Mouse (Mus musculus): ENCODE measurements around the gene Eif4g1.

Eif4g1 gene

GRCm38 (mm10) chr16:20651076-20651946, 16.8 kb upstream of the Eif4g1 start, which contains the start of gene Psmd2:
Psmd2 (plus strand) TSS chr16:20651652.
- no peak; the same call in 1 of the 2 replicates for TF ChIP-seq GATA4 (IDR thresholded peaks at IDR 0.05; ENCODE audit: insufficient replicate concordance, low read length)

- no peak for TF ChIP-seq GATA4 (IDR thresholded peaks at IDR 0.05; ENCODE audit: insufficient replicate concordance, low read length)
Measured at GRCm38 (mm10) chr16:20651947-20652310, 16.2 kb upstream of the Eif4g1 start.

- no peak for TF ChIP-seq GATA4 (IDR thresholded peaks at IDR 0.05; ENCODE audit: insufficient replicate concordance, low read length)
Measured at GRCm38 (mm10) chr16:20653315-20653714, 14.8 kb upstream of the Eif4g1 start.

GRCm38 (mm10) chr16:20657661-20658060, 10.5 kb upstream of the Eif4g1 start:
- no peak for TF ChIP-seq GATA4 (IDR thresholded peaks at IDR 0.05; ENCODE audit: insufficient replicate concordance, low read length)

GRCm38 (mm10) chr16:20670291-20670690, 2.2 kb downstream of the Eif4g1 start:
- TF ChIP-seq GATA4 (IDR thresholded peaks at IDR 0.05; ENCODE audit: insufficient replicate concordance, low read length) = no peak

GRCm38 (mm10) chr16:20671886-20672285, 3.8 kb downstream of the Eif4g1 start:
- no peak for TF ChIP-seq GATA4 (IDR thresholded peaks at IDR 0.05; ENCODE audit: insufficient replicate concordance, low read length)

- TF ChIP-seq GATA4 (IDR thresholded peaks at IDR 0.05; ENCODE audit: insufficient replicate concordance, low read length) = no peak
Measured at GRCm38 (mm10) chr16:20672500-20672902, 4.4 kb downstream of the Eif4g1 start.

- no peak for TF ChIP-seq GATA4 (IDR thresholded peaks at IDR 0.05; ENCODE audit: insufficient replicate concordance, low read length)
Measured at GRCm38 (mm10) chr16:20672965-20673705, 5.0 kb downstream of the Eif4g1 start.

- peak; percentile 31; the same call in 1 of the 2 replicates for TF ChIP-seq GATA4 (IDR thresholded peaks at IDR 0.05; ENCODE audit: insufficient replicate concordance, low read length)
Measured at GRCm38 (mm10) chr16:20673706-20674303, 5.7 kb downstream of the Eif4g1 start.

GRCm38 (mm10) chr16:20675213-20675612, 7.1 kb downstream of the Eif4g1 start:
- TF ChIP-seq GATA4 (IDR thresholded peaks at IDR 0.05; ENCODE audit: insufficient replicate concordance, low read length) = no peak

GRCm38 (mm10) chr16:20676702-20677101, 8.6 kb downstream of the Eif4g1 start:
- no peak for TF ChIP-seq GATA4 (IDR thresholded peaks at IDR 0.05; ENCODE audit: insufficient replicate concordance, low read length)

- TF ChIP-seq GATA4 (IDR thresholded peaks at IDR 0.05; ENCODE audit: insufficient replicate concordance, low read length) = no peak
Measured at GRCm38 (mm10) chr16:20677380-20677779, 9.3 kb downstream of the Eif4g1 start.

GRCm38 (mm10) chr16:20677974-20678675, 10.0 kb downstream of the Eif4g1 start:
- TF ChIP-seq GATA4 (IDR thresholded peaks at IDR 0.05; ENCODE audit: insufficient replicate concordance, low read length) = no peak

GRCm38 (mm10) chr16:20690774-20691173, 22.7 kb downstream of the Eif4g1 start:
- TF ChIP-seq GATA4 (IDR thresholded peaks at IDR 0.05; ENCODE audit: insufficient replicate concordance, low read length) = no peak

GRCm38 (mm10) chr16:20691617-20692016, 23.5 kb downstream of the Eif4g1 start:
- no peak for TF ChIP-seq GATA4 (IDR thresholded peaks at IDR 0.05; ENCODE audit: insufficient replicate concordance, low read length)
